Mouse (Mus musculus): ENCODE results near the gene Rec114.

DNA sequence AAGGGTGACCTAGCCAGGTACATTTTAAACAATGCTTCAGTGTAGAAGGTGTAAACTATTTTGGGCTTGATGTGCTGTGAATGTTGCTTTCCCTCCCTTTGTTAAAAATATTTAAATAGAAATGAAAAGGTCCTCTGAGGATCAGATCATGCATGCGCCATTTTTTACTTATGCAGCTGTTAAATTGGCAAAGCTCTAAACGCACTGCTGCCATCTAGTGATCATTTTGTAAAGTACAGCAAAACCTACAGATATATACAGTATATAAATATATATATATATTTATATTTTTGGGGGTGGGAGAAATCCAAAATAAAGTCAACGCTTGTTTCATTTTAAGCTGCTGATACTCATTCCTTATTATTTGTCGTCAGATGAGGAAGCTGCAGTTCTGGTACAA lies 91.8 kb downstream of the Rec114 start:
- TF ChIP-seq CTCF (IDR thresholded peaks at IDR 0.05 in 2 of 3, conservative IDR thresholded peaks at IDR 0.05 in 1 of 3; ENCODE audit: control insufficient read depth in 1 of 3, insufficient read depth in 1 of 3, low read depth in 2 of 3, low read length in 3 of 3, poor library complexity in 1 of 3, severe bottlenecking in 1 of 3), result peak in 2 of 3 experiments; percentile 37 to 55; a peak in 3 of 6 replicates
- TF ChIP-seq POLR2A (IDR thresholded peaks at IDR 0.05; ENCODE audit: control insufficient read depth in 1 of 2, insufficient read depth in 1 of 2, low read depth in 1 of 2, low read length in 2 of 2, poor library complexity in 1 of 2), result no peak
- TF ChIP-seq EP300 (IDR thresholded peaks at IDR 0.05; ENCODE audit: low read depth in 1 of 2, low read length in 2 of 2), result no peak
- no peak for TF ChIP-seq TCF12 (IDR thresholded peaks at IDR 0.05; ENCODE audit: low read depth, low read length)
- no peak for TF ChIP-seq GATA1 (IDR thresholded peaks at IDR 0.05; ENCODE audit: low read depth, low read length)
- no peak for TF ChIP-seq MAX (IDR thresholded peaks at IDR 0.05; ENCODE audit: low read length)
- no peak for TF ChIP-seq MAFK (IDR thresholded peaks at IDR 0.05; ENCODE audit: borderline replicate concordance, low read depth, low read length)
- TF ChIP-seq MEF2A (IDR thresholded peaks at IDR 0.05; ENCODE audit: extremely low read depth, insufficient replicate concordance, low read depth, low read length, poor library complexity, severe bottlenecking), result no peak
- TF ChIP-seq TAL1 (IDR thresholded peaks at IDR 0.05; ENCODE audit: low read length), result no peak
- no peak for TF ChIP-seq ZNF384 (IDR thresholded peaks at IDR 0.05; ENCODE audit: low read depth, low read length)
- TF ChIP-seq USF2 (IDR thresholded peaks at IDR 0.05; ENCODE audit: borderline replicate concordance in 1 of 2, insufficient read depth in 1 of 2, low read depth in 1 of 2, low read length in 2 of 2), result no peak
- no peak for TF ChIP-seq POLR2AphosphoS2 (IDR thresholded peaks at IDR 0.05; ENCODE audit: low read length)
- no peak for TF ChIP-seq MXI1 (IDR thresholded peaks at IDR 0.05; ENCODE audit: low read depth, low read length)
- TF ChIP-seq ZC3H11A (IDR thresholded peaks at IDR 0.05; ENCODE audit: low read depth, low read length), result peak; percentile 25; the same call in 1 of the 2 replicates

Measured in MEL (cell line).